Comparison of ENCODE assay signal across 15 mouse cellular contexts in the genomic region with DNA sequence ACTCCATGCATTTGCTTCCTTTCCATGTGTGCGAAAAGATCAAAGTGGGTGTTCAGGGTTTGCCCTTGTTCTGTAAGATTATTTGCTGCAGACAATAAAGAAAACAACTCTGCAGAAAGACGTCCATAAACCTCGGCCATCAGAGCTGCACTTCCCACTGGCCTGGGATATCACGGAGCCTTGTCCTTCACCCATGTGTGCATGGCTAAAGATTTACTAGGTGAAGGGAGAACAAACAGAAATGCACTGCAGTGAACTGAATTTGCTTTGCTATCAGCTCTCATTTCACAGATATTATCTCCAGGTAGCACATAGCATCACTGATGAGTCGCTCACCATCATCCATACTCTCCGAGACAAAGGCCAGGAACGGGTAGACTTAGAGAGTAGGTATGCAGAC.
"Had no signal": no experiment of that assay in that cellular context is flagged by ENCODE, and none has a peak within 500 bp of the region (broad histone marks: within the 10 kb centered on the region; RNA-seq: fewer than 3 reads in every experiment).

No protein-coding gene starts in this region.

- H3K36me3 ChIP-seq: neural tube, embryonic 15.5 days; stomach, embryonic 15.5 days had no signal

- H3K4me2 ChIP-seq: neural tube, embryonic 15.5 days; stomach, embryonic 15.5 days had no signal

- H3K4me1 ChIP-seq: neural tube, embryonic 15.5 days; stomach, embryonic 15.5 days had no signal

- H3K9me3 ChIP-seq: neural tube, embryonic 15.5 days; stomach, embryonic 15.5 days had no signal

- H3K9ac ChIP-seq: neural tube, embryonic 15.5 days; stomach, embryonic 15.5 days had no signal

- H3K27me3 ChIP-seq: neural tube, embryonic 15.5 days; stomach, embryonic 15.5 days had no signal

- DNase-seq: retina, postnatal 1 day; right cerebral cortex, adult 18-20 months; right cerebral cortex, postnatal 14 days; right cerebral cortex, postnatal 25 days; right cerebral cortex, postnatal 4 days; spleen, adult 18-20 months; thymus, adult 18-20 months; thymus, adult 2 months; thymus, postnatal 14 days; thymus, postnatal 25 days; thymus, postnatal 36 days; thymus, postnatal 4 days had no signal

- H3K4me3 ChIP-seq: neural tube, embryonic 15.5 days; stomach, embryonic 15.5 days had no signal

- H3K27ac ChIP-seq: neural tube, embryonic 15.5 days; stomach, embryonic 15.5 days; stomach, postnatal 0 days had no signal
